In genomic region chr3:134303492-134303808, GRCm38 (mm10) we compare ENCODE assay signal across 9 mouse cellular contexts.
DNase-seq lines count a peak whose midpoint lies in the region; ATAC-seq and TF ChIP-seq lines count a peak whose summit lies in the region.
"Had no signal": no experiment of that assay in that cellular context is flagged by ENCODE, and none has a peak within 500 bp of the region (broad histone marks: within the 10 kb centered on the region; RNA-seq: fewer than 3 reads in every experiment).

No protein-coding gene starts in this region.

- no peak for ATAC-seq in lung, embryonic 16.5 days (ENCODE audit: low read depth)
- ATAC-seq in limb, embryonic 14.5 days (ENCODE audit: low FRiP score, low read depth) = no peak

- no peaks in the 10 kb centered on the region for H3K9me3 ChIP-seq in lung, embryonic 16.5 days (ENCODE audit: control insufficient read depth, low read length)
- H3K9me3 ChIP-seq in limb, embryonic 14.5 days (ENCODE audit: control insufficient read depth, low read length) = no peaks in the 10 kb centered on the region

- intact Hi-C loops in heart, adult 2 months (cut with DNase I) = no loop called here

- 0 out of 2 replicates have a peak overlapping the region, but pooled peaks have one; percentile 49 for H3K27ac ChIP-seq in heart, adult 2 months
- no peak overlapping the region for H3K27ac ChIP-seq in lung, embryonic 16.5 days (ENCODE audit: low read length)
- no peak overlapping the region for H3K27ac ChIP-seq in limb, embryonic 14.5 days (replicated peaks; ENCODE audit: low read depth, low read length)
- H3K27ac ChIP-seq in thymus, adult 2 months (ENCODE audit: control insufficient read depth, insufficient read depth, low read length) = no peak overlapping the region

- DNase-seq in heart, adult 2 months = no peak
- no peak for DNase-seq in heart, adult 9 months (ENCODE audit: low spot score in 2 of 2)
- no peak for DNase-seq in lung, adult 2 months
- DNase-seq in limb, embryonic 14.5 days (ENCODE audit: low spot score) = no peak
- DNase-seq in retina, postnatal 1 day = no peak
- DNase-seq in thymus, adult 2 months = no peak
- DNase-seq in liver = no peak
- DNase-seq: lung, postnatal 10 days had no signal

- H3K27me3 ChIP-seq in heart, adult 2 months (ENCODE audit: control insufficient read depth, insufficient read depth, low read length) = no peaks in the 10 kb centered on the region
- H3K27me3 ChIP-seq in lung, embryonic 16.5 days (ENCODE audit: control insufficient read depth, insufficient read depth, low read depth, low read length) = no peaks in the 10 kb centered on the region
- H3K27me3 ChIP-seq in limb, embryonic 14.5 days (ENCODE audit: control insufficient read depth, insufficient read depth, low read length) = no peaks in the 10 kb centered on the region
- no peaks in the 10 kb centered on the region for H3K27me3 ChIP-seq in thymus, adult 2 months (ENCODE audit: control insufficient read depth, insufficient read depth, low read length)

- no peak for TF ChIP-seq CTCF in heart, adult 2 months (IDR thresholded peaks at IDR 0.05)
- TF ChIP-seq CTCF in lung, adult 2 months (IDR thresholded peaks at IDR 0.05; ENCODE audit: insufficient read depth, low read length) = no peak
- TF ChIP-seq CTCF in thymus, adult 2 months (IDR thresholded peaks at IDR 0.05; ENCODE audit: borderline replicate concordance, control insufficient read depth, extremely low read depth, insufficient read depth, low read length, poor library complexity) = no peak

- no peak for TF ChIP-seq POLR2A in heart, adult 2 months (IDR thresholded peaks at IDR 0.05; ENCODE audit: insufficient read depth, low read depth, low read length)
- no peak for TF ChIP-seq POLR2A in lung, adult 2 months (IDR thresholded peaks at IDR 0.05; ENCODE audit: borderline replicate concordance, extremely low read depth, low read depth, low read length)
- TF ChIP-seq POLR2A in limb, embryonic 14.5 days (IDR thresholded peaks at IDR 0.05; ENCODE audit: borderline replicate concordance, extremely low read depth, insufficient read depth, insufficient read length) = no peak
- TF ChIP-seq POLR2A in thymus, adult 2 months (IDR thresholded peaks at IDR 0.05; ENCODE audit: control insufficient read depth, extremely low read depth, insufficient read depth, low read length, poor library complexity) = no peak

- H3K79me2 ChIP-seq in heart, adult 2 months (replicated peaks; ENCODE audit: control insufficient read depth, insufficient read depth, low read length) = no peaks in the 10 kb centered on the region

- 50% methylated on average over 3 of the region's 3 CpGs for WGBS in heart, adult 2 months
- 40% methylated on average over 3 of the region's 3 CpGs for WGBS in lung, embryonic 16.5 days
- WGBS in lung, adult 2 months = 49% methylated on average over 3 of the region's 3 CpGs
- WGBS in limb, embryonic 14.5 days = 29% methylated on average over 3 of the region's 3 CpGs
- 82% methylated on average over 3 of the region's 3 CpGs for WGBS in thymus, adult 2 months

- H3K4me2 ChIP-seq in lung, embryonic 16.5 days (ENCODE audit: low read depth, low read length) = peak overlapping the region; percentile 48
- H3K4me2 ChIP-seq in limb, embryonic 14.5 days (replicated peaks; ENCODE audit: low read depth, low read length, severe bottlenecking) = peak overlapping the region; percentile 36

- no peak for TF ChIP-seq EP300 in heart, adult 2 months (IDR thresholded peaks at IDR 0.05; ENCODE audit: insufficient read depth, low read depth, low read length)

- H3K4me1 ChIP-seq in heart, adult 2 months (ENCODE audit: control insufficient read depth, insufficient read depth, low read length) = no peaks in the 10 kb centered on the region; the same call in none of the 2 replicates
- H3K4me1 ChIP-seq in lung, embryonic 16.5 days (replicated peaks; ENCODE audit: control insufficient read depth, insufficient read depth, low read length) = peaks cover 7% of the 10 kb centered on the region; the same call in 1 of the 2 replicates
- no peaks in the 10 kb centered on the region for H3K4me1 ChIP-seq in lung, adult 2 months (ENCODE audit: control insufficient read depth, insufficient read depth, low read length)
- H3K4me1 ChIP-seq in limb, embryonic 14.5 days (ENCODE audit: control insufficient read depth, insufficient read depth, low read length) = peaks cover 25% of the 10 kb centered on the region
- H3K4me1 ChIP-seq in thymus, adult 2 months (replicated peaks; ENCODE audit: control insufficient read depth, insufficient read depth, low read length) = no peaks in the 10 kb centered on the region

- H3K9ac ChIP-seq in heart, adult 2 months (ENCODE audit: low read depth, low read length) = no peak overlapping the region
- H3K9ac ChIP-seq in lung, embryonic 16.5 days (ENCODE audit: low read length) = no peak overlapping the region
- H3K9ac ChIP-seq in limb, embryonic 14.5 days (ENCODE audit: low read depth, low read length, severe bottlenecking) = no peak overlapping the region

- 0 out of 2 replicates have a peak, but pooled peaks cover 2% of the 10 kb centered on the region for H3K36me3 ChIP-seq in heart, adult 2 months (ENCODE audit: control insufficient read depth, insufficient read depth, low read length)
- H3K36me3 ChIP-seq in lung, embryonic 16.5 days (ENCODE audit: control insufficient read depth, insufficient read depth, low read length) = no peaks in the 10 kb centered on the region
- no peaks in the 10 kb centered on the region for H3K36me3 ChIP-seq in limb, embryonic 14.5 days (ENCODE audit: control insufficient read depth, insufficient read depth, low read length)
- H3K36me3 ChIP-seq in thymus, adult 2 months (ENCODE audit: control insufficient read depth, insufficient read depth, low read length) = no peaks in the 10 kb centered on the region

- peak overlapping the region; percentile 38; the same call in 1 of the 2 replicates for H3K4me3 ChIP-seq in heart, adult 2 months
- H3K4me3 ChIP-seq in lung, embryonic 16.5 days (ENCODE audit: low read length) = no peak overlapping the region
- H3K4me3 ChIP-seq in lung, adult 2 months (replicated peaks; ENCODE audit: extremely low read depth, low read depth, low read length) = no peak overlapping the region
- no peak overlapping the region for H3K4me3 ChIP-seq in limb, embryonic 14.5 days (replicated peaks; ENCODE audit: low read length)
- H3K4me3 ChIP-seq in thymus, adult 2 months (ENCODE audit: control insufficient read depth, insufficient read depth, low read length) = no peak overlapping the region
